Mouse (Mus musculus): ENCODE results near the gene Gjb5.

DNA sequence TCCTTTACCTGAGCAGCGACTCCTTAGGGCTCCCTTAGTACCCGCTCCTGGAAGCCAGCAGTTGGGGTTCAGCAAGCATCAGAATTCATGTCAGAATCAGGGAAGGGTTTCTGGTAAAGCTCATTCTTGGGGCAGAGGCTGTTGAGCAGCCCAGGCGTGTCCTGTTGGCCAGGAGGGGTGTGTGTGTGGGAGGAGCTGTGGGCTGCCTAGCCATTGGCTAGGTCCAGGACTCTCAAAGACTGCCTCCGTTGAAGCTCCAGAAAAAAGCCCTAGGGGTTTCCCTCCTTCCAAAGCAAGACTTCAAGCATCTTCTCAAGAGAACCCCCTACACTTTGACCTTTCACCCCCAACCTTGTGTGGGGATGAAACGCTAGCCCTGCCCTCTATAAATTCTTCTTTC, at the start of gene Gjb5:
- TF ChIP-seq POLR2A (IDR thresholded peaks at IDR 0.05; ENCODE audit: insufficient read length, low read depth) (no peak), MAX (IDR thresholded peaks at IDR 0.05; ENCODE audit: low read depth) (no peak)

All from myocyte (in vitro differentiated cells).